Mouse (Mus musculus): ENCODE data around the gene Glb1. TPM values are rescaled to one million over a fixed set of nuclear protein-coding genes. Genes with fewer than 3 reads are reported as not detected.
"Not testable (repeated sequence)": the region's sequence is repeated elsewhere in the genome, so short reads cannot be mapped to it uniquely, and the experiment has no call there.

The Glb1 gene
- total RNA-seq (2015; ENCODE audit: low replicate concordance) (5.0 and 15.9 TPM in 2 replicates), total RNA-seq (2017; ENCODE audit: low replicate concordance) (1.4 and 2.4 TPM in 2 replicates)

DNA sequence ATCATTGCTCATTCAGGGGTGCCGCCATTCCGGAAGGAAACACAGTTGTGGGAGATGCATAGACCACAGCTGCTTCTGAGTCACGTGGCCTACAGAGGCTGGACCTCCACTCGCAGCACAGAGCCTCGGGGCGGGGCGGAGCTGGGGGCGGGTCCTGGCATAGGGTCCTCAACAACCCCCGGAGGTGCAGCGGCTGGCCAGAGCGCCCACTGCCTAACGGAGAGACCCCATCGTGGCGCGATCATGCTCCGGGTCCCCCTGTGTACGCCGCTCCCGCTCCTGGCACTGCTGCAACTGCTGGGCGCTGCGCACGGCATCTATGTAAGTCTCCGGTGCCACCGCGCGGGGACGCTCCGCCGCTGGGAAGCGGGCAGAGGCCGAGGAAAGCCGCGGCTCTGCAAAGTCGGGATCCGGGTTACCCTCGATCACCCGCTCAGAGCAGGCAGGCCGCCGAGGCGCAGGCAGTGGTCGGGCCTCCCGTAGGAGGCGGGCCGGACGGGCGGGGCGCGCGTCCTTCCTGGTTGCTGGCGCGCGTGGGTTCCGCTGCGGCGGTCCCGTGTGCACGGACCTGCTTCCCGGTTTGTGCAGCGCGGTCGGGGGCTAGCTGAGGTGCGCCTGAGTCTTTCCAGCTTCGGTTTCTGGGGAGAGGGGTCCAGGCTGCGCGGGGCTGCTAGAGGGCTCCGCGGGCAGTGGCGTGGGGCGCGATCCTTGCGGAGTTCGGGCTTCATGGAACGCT, at the start of gene Glb1, which contains the start of gene Tmppe:
Glb1 (plus strand) TSS at position 128 of the 736 bp plus-strand sequence.
Tmppe (plus strand) TSS at position 157 of the 736 bp plus-strand sequence.
- ATAC-seq (replicated peaks; ENCODE audit: low FRiP score, poor library complexity, severe bottlenecking), result peak; percentile 58

DNA sequence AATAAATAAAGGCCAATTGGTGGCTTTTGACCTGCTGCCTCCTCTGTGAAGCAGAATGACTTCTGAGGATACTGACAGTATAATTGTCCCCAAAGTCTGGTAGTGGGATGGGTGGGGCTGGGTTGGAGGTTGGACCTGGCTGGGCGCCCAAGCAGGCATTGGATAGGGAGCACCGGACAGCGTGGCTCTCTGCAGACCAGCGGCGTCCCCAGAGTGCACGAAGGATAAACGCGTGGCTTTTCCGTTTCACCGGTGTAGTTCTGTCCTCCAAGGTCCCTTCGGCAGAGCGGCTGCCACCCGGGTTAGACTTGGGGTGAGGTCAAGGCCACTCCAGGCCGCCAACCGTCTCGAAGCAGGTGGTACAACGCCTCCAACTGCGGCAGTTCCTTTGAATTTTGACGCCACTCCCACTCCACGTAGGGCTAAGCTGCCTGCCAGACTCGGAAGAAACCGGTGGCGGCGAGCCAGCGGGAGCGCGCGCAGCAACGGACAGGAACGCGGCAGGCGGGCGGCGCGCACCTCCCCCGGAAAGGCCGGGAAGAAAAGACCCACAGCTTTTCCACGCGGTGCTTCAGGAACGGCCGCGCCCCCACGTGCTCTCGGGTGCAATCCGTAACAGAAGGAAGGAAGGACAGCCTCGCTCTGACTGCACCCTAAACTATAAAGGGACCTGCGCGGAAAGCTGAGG, 32.9 kb upstream of the Glb1 start:
- peak; percentile 63; the same call in 1 of the 2 replicates for ATAC-seq (replicated peaks; ENCODE audit: low FRiP score, poor library complexity, severe bottlenecking)

DNA sequence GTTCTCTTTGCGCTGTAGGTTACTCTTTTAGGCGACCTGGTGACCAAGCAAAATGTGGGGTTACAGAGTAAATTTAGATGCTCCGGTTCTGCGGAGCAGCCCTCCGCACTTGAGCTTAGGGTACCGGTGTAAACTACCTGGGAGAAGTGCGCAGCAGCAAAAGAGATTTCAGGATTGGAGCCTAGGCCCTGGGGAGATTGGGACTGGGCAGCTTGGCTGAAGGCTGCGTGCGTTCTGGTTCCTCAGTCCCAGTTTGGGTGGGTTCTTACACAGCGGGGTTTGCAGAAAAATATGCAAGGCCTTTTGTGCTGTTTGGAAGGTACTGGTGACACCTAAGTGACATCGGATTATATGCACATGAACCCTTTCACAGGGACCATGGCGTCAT, 32.4 kb upstream of the Glb1 start:
- no peak for ATAC-seq (replicated peaks; ENCODE audit: low FRiP score, poor library complexity, severe bottlenecking)

GRCm38 (mm10) chr9:114369389-114369788, 31.5 kb upstream of the Glb1 start:
- not testable (repeated sequence) for ATAC-seq (replicated peaks; ENCODE audit: low FRiP score, poor library complexity, severe bottlenecking)

GRCm38 (mm10) chr9:114371717-114372116, 29.2 kb upstream of the Glb1 start:
- not testable (repeated sequence) for ATAC-seq (replicated peaks; ENCODE audit: low FRiP score, poor library complexity, severe bottlenecking)

DNA sequence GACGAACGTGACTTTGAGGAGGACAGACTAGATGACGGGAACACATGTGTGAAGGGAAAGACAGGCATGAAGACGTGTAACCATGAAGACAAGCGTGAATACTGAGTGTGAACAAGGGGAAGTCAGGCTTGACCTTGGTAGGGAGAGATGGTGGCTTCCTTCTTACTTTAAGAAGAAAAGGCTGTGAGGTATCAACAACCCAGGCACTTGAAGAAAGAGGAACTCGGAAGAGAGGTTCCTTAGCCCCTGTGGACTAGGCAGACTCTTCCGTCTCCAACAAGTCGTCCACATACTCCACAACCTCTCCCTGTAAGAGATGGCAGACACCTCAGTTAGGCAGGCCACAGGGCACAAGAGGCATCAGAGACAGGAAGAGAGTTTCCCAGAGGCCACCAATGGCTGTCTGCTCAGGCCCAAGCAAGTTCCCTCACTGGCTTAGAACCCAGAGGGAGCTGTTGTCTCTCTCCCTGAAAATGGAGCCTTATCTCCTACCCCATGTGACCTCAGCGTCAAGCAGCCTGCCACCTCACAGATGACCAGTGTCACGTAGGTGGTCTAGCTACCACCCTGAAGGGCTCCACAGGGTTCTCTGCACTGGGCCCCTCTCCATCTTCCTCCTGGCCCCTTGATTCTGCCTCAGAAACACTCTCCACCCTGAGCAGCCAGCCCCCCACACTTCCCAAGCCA, 25.5 kb upstream of the Glb1 start:
- no peak for ATAC-seq (replicated peaks; ENCODE audit: low FRiP score, poor library complexity, severe bottlenecking)

- ATAC-seq (replicated peaks; ENCODE audit: low FRiP score, poor library complexity, severe bottlenecking), result no peak
These were observed 23.7 kb upstream of the Glb1 start for GRCm38 (mm10) chr9:114377168-114377567.

GRCm38 (mm10) chr9:114379871-114380270, 21.0 kb upstream of the Glb1 start:
- no peak for ATAC-seq (replicated peaks; ENCODE audit: low FRiP score, poor library complexity, severe bottlenecking)

- peak; percentile 65 for ATAC-seq (replicated peaks; ENCODE audit: low FRiP score, poor library complexity, severe bottlenecking)
These were observed 19.8 kb upstream of the Glb1 start for GRCm38 (mm10) chr9:114380881-114381733.

- ATAC-seq (replicated peaks; ENCODE audit: low FRiP score, poor library complexity, severe bottlenecking), result no peak
These were observed 17.8 kb upstream of the Glb1 start for GRCm38 (mm10) chr9:114382936-114383710.

- no peak for ATAC-seq (replicated peaks; ENCODE audit: low FRiP score, poor library complexity, severe bottlenecking)
These were observed 16.2 kb upstream of the Glb1 start for GRCm38 (mm10) chr9:114384691-114385090.

GRCm38 (mm10) chr9:114385160-114385559, 15.7 kb upstream of the Glb1 start:
- no peak for ATAC-seq (replicated peaks; ENCODE audit: low FRiP score, poor library complexity, severe bottlenecking)

GRCm38 (mm10) chr9:114387086-114387485, 13.8 kb upstream of the Glb1 start:
- ATAC-seq (replicated peaks; ENCODE audit: low FRiP score, poor library complexity, severe bottlenecking), result no peak

DNA sequence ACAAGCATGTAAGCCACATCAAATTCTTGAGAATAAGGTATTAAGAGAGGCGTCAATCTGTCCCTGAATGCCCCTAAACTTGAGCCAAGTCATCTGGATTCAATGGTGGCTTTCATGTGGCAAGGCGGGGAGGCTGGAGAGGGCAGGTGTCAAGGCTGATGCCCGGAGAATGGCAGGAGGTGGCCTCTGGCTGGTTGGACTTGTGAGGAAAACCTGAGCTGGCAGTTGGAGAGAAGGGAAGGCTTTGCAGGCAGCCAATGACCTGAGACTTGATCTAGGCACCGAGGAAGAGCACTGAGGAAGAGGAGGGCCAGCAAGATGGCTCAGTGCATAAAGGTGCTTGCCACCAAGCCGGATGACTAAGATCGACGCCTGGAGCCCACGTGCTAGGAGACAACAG, 12.6 kb upstream of the Glb1 start:
- no peak for ATAC-seq (replicated peaks; ENCODE audit: low FRiP score, poor library complexity, severe bottlenecking)

DNA sequence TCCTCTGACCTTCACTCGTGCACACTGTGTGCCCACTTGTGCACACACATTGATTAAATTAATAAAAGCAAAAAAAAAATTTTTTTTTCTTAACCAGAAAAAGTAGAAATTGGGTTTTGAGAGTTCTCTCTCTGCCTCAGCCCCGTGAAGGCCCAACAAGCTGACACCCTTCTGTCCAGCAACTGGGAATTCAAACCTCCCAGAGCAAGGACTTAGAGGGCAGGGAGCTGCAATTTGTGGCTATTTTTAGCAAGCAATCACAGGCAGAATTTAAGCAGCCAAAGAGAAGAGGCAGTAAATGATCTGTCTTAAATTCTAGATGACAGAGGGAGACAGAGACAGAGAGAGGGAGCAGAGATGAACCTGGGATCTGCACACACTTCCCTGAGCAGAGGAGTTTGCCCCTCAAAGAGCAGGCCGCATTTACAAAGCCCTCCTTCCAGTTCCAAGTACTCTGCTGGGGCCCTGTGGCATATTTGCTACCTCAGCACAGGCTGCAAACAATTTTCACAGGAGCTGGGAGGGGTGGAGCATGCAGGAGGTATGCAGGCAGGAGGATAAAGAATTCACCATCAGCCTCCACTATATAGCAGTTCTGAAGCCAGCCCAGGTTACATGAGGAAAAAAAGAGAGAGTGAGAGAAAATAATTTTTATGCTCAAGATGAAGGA, 12.0 kb upstream of the Glb1 start:
- no peak for ATAC-seq (replicated peaks; ENCODE audit: low FRiP score, poor library complexity, severe bottlenecking)

DNA sequence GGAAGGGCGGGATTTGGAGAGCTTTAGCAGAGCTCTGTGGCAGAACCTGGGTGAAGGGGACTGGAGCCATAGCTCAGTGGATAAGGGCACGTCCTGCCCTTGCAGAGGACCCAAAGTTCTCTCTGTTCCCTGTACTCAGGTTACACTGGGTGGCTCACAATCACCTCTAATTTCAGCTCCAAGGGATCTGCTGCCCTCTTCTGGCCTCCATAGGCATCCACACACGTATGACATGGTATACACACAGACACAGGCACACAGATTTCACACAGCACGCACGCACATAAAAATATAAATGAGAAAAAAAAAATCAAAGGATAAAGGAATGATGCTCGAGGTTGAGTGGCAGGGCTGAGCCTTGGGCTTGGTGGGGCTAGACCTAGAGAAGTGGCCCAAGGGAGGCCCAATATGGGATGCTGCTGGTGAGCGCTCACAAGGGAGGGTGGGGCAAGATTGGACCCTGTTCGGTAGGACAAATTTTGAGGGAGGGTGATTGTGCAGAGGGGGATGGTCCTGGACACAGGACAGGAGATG, 11.4 kb upstream of the Glb1 start:
- ATAC-seq (replicated peaks; ENCODE audit: low FRiP score, poor library complexity, severe bottlenecking), result peak; percentile 48; the same call in 1 of the 2 replicates

DNA sequence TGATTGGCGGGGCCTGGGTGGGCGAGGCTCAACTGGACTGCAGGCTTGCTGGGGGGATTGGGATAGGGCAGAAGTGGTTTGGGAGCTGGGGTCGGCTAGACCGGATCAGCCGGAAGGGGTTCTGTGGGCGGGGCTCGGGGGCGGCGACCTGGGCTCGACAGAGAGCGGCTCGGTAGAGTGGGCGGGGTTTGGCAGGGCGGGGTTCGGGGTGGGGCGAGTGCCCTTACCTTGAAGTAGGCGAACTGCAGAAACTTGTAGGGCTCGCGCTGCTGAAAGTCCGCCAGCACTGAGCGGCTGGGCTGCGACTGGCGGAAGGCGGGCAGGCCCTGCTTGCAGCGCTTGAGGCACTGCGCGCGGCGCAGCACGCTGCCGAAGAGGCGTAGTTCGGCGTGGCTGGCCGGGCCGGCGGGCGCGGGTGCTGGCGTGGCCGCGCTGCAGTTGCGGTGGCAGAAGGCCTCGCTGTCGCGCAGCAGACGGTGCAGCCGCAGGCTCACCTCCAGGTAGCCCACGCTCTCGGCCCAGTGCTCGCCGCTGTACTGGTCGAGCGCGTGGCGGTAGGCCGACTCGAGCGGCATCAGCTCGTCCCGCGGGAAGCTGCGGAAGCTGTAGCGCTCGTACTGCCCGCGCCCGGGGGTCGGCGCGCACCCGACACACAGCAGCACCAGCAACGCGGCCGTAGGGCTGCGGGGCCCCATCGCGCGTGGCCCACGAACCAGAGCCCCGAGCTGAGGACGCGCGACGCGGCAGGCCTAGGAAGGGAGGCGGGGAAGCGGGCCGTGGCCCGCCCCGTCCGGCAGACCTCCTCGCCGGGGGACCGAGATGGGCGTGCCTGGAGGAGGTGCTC, 10.7 kb upstream of the Glb1 start, which contains the start of gene Crtap:
Crtap (minus strand) TSS at position 771 of the 844 bp plus-strand sequence.
- no peak for ATAC-seq (replicated peaks; ENCODE audit: low FRiP score, poor library complexity, severe bottlenecking)
